Mouse (Mus musculus) stomach, embryonic 16.5 days (tissue): ENCODE measurements around the gene Cyb561. TPM values are rescaled to one million over a fixed set of nuclear protein-coding genes. Genes with fewer than 3 reads are reported as not detected.

Experiments
- ATAC-seq: fragments of 200-750 bp; cut with Nextera tagmentation; 2 replicates; pipeline ENCODE4 v1.8.0; 2017; ENCODE audit warnings: moderate number of reproducible peaks, moderate TSS enrichment; ENCODE audit not compliant: insufficient read depth, low FRiP score
- H3K27ac ChIP-seq: fragments of 300-500 bp; sonication (generic); 2 replicates; pipeline ENCODE4 v1.5.1; 2014; ENCODE audit warnings: low read length
- H3K27me3 ChIP-seq: fragments of 300-500 bp; sonication (generic); 2 replicates; pipeline ENCODE4 v1.6.1; 2014; ENCODE audit warnings: low read length, control low read depth, mixed read lengths; ENCODE audit not compliant: control insufficient read depth, insufficient read depth
- H3K36me3 ChIP-seq: fragments of 300-500 bp; sonication (generic); 2 replicates; pipeline ENCODE4 v1.6.1; 2014; ENCODE audit warnings: low read length; ENCODE audit not compliant: control insufficient read depth, insufficient read depth
- H3K4me1 ChIP-seq: fragments of 300-500 bp; sonication (generic); 2 replicates; pipeline ENCODE4 v1.6.1; 2014; ENCODE audit warnings: low read length, control low read depth, mixed read lengths; ENCODE audit not compliant: control insufficient read depth, insufficient read depth
- H3K4me2 ChIP-seq: fragments of 300-500 bp; sonication (generic); 2 replicates; pipeline ENCODE4 v1.6.1; 2014; ENCODE audit warnings: low read depth, low read length, mixed read lengths
- H3K4me3 ChIP-seq: fragments of 300-500 bp; sonication (generic); replicated peaks from 2 replicates; pipeline ENCODE4 v1.5.1; 2014; ENCODE audit warnings: mild to moderate bottlenecking, low read length
- H3K9ac ChIP-seq: fragments of 300-500 bp; sonication (generic); 2 replicates; pipeline ENCODE4 v1.6.1; 2014; ENCODE audit warnings: low read length
- H3K9me3 ChIP-seq: fragments of 300-500 bp; sonication (generic); replicated peaks from 2 replicates; pipeline ENCODE4 v1.6.1; 2016; ENCODE audit warnings: low read length, control low read depth; ENCODE audit not compliant: control insufficient read depth
- WGBS: fragments of 180-500 bp; shearing (Covaris S2); extraction: QIAGEN DNeasy Blood & Tissue Kit; methylation state at CpG from one replicate; pipeline ENCODE4 v1.1.7; 2014; 5-methylcytosine and 5-hydroxymethylcytosine counted together
- polyA plus RNA-seq: library from polyadenylated mRNA; unstranded; fragments of >200 nt; fragmentation: Nextera tagmentation; extraction: Ambion mirVana; gene quantifications from 2 replicates; pipeline ENCODE4 v1.2.1, GENCODE M21; 2015

Gene Cyb561
- polyA plus RNA-seq, 1 experiment from 2014 or later, result 45.6 TPM

DNA sequence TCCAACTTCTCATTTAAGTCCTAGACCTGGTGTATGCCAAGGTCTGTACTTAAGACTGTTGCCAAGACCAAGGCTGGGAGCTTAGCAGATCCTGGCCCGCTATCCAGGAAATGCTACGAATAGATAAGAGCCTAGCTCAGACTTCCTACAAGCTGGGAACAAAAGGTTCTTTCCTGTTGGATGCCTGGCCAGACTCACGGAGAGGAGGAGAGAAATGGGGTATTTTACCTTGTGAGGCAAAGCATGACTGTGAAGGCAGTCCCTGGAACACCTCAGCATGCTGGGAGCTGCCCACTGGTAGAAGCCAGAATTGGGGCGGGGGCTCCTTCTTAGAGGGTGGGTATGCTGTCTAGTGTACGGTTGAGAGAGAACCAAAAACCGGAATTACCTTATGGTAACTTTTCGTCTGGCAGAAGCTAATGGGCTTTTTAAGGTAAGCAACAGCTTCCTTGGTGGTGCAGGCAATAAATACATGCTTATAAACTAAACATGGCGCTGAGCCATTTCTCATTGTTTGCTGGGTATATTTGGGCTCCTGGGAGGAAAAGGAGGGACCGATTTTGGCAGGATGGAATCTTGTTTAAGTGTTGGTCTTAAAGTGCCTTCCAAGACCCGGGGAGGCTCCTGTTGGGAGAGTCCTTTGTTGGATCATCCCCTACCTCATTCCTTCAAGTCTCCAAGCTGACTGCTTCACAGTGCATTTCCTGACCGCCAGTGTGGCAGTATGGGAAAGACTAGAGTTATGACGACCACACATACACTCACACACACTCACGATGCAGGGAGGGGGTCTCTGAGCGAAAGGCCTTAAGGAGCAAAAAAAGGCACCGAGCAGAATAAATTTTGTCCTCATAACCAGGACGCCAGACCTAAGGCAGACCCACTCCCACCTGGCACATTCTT, 8.1 kb downstream of the Cyb561 start:
- ATAC-seq, result 0 out of 2 replicates have a peak, but pooled peaks have one; percentile 18
- H3K4me3 ChIP-seq, result peak overlapping the region; percentile 65
- H3K36me3 ChIP-seq, result no peaks in the 10 kb centered on the region
- peaks cover 18% of the 10 kb centered on the region for H3K4me1 ChIP-seq
- H3K9ac ChIP-seq, result peak overlapping the region; percentile 52; the same call in 1 of the 2 replicates
- H3K4me2 ChIP-seq, result peak overlapping the region; percentile 89
- H3K9me3 ChIP-seq, result no peaks in the 10 kb centered on the region
- no peaks in the 10 kb centered on the region; the same call in 1 of the 2 replicates for H3K27me3 ChIP-seq
- 62% methylated on average over 16 of the region's 16 CpGs for WGBS
- peak overlapping the region; percentile 92 for H3K27ac ChIP-seq

- Histone ChIP-seq H3K4me2 (peak overlapping the region; percentile 89), H3K4me1 (peaks cover 18% of the 10 kb centered on the region), H3K27me3 (no peaks in the 10 kb centered on the region; the same call in 1 of the 2 replicates), H3K9ac (peak overlapping the region; percentile 80), H3K36me3 (no peaks in the 10 kb centered on the region), H3K9me3 (no peaks in the 10 kb centered on the region), H3K4me3 (peak overlapping the region; percentile 65), H3K27ac (peak overlapping the region; percentile 92)
- under 1% methylated on average over 59 of the region's 59 CpGs for WGBS
- ATAC-seq, result peak; percentile 65
These were observed 9.0 kb downstream of the Cyb561 start for GRCm38 (mm10) chr11:105944126-105944621.

GRCm38 (mm10) chr11:105943133-105944102, 9.7 kb downstream of the Cyb561 start:
- Histone ChIP-seq H3K4me3 (peak overlapping the region; percentile 65), H3K9me3 (no peaks in the 10 kb centered on the region), H3K36me3 (no peaks in the 10 kb centered on the region), H3K9ac (peak overlapping the region; percentile 80), H3K4me1 (peaks cover 18% of the 10 kb centered on the region), H3K27ac (peak overlapping the region; percentile 92), H3K4me2 (peak overlapping the region; percentile 89), H3K27me3 (no peaks in the 10 kb centered on the region; the same call in 1 of the 2 replicates)
- 6% methylated on average over 46 of the region's 47 CpGs for WGBS
- ATAC-seq, result peak; percentile 65; the same call in 1 of the 2 replicates

DNA sequence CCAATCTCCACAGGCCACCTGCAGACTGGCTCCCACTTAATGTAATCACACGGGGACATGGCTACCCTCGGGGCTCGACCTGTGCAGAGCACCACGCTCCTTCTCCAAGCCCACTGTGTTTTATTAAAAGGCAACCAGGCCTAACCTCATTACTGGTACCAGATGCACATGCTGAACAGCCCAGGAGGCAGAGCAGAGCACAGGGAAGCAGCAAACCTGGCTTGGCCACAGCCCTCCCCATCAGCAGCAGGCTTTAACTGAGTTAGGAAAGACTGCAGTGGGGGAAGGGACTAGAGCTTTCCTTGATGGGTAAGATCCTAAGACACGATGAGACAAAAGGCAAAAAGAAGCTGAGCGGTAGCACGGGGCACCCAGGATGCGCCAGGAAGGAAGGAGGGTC, 11.2 kb downstream of the Cyb561 start:
- H3K4me2 ChIP-seq, result no peak overlapping the region
- no peak for ATAC-seq
- no peaks in the 10 kb centered on the region; the same call in 1 of the 2 replicates for H3K27me3 ChIP-seq
- no peak overlapping the region for H3K27ac ChIP-seq
- no peaks in the 10 kb centered on the region for H3K9me3 ChIP-seq
- H3K9ac ChIP-seq, result no peak overlapping the region
- H3K4me3 ChIP-seq, result no peak overlapping the region
- H3K4me1 ChIP-seq, result peaks cover 14% of the 10 kb centered on the region
- no peaks in the 10 kb centered on the region for H3K36me3 ChIP-seq
- 70% methylated on average over 8 of the region's 8 CpGs for WGBS

GRCm38 (mm10) chr11:105938771-105939170, 14.4 kb downstream of the Cyb561 start:
- no peaks in the 10 kb centered on the region for H3K9me3 ChIP-seq
- no peak overlapping the region for H3K4me3 ChIP-seq
- 0 out of 2 replicates have a peak, but pooled peaks cover 8% of the 10 kb centered on the region for H3K4me1 ChIP-seq
- 58% methylated on average over 9 of the region's 9 CpGs for WGBS
- no peak for ATAC-seq
- H3K27ac ChIP-seq, result no peak overlapping the region
- no peaks in the 10 kb centered on the region for H3K36me3 ChIP-seq
- H3K9ac ChIP-seq, result no peak overlapping the region
- no peaks in the 10 kb centered on the region for H3K27me3 ChIP-seq
- no peak overlapping the region for H3K4me2 ChIP-seq

DNA sequence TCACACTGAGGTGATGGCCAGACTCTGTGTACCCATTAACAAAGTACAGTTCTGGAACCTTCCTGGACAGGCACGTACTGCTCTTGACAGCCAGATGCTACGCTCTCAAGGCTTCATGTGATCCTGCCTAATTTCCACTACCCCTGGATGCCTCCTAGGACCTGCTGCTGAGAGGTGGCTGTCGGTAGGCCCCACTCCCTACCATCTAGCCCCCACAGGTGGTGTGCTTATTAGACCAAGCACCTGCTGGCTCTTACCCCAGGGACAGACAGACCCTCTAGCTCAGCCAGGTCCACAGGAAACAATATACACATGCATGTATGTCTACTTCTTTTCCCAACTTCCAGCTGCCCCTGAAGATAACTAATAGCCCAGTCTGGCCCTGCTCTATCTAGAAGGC, 16.2 kb downstream of the Cyb561 start:
- no peaks in the 10 kb centered on the region for H3K36me3 ChIP-seq
- ATAC-seq, result no peak
- no peak overlapping the region for H3K27ac ChIP-seq
- no peak overlapping the region for H3K9ac ChIP-seq
- WGBS, result 87% methylated on average over 3 of the region's 3 CpGs
- H3K27me3 ChIP-seq, result no peaks in the 10 kb centered on the region
- H3K4me2 ChIP-seq, result no peak overlapping the region
- H3K4me3 ChIP-seq, result no peak overlapping the region
- H3K9me3 ChIP-seq, result no peaks in the 10 kb centered on the region
- H3K4me1 ChIP-seq, result 0 out of 2 replicates have a peak, but pooled peaks cover 9% of the 10 kb centered on the region

DNA sequence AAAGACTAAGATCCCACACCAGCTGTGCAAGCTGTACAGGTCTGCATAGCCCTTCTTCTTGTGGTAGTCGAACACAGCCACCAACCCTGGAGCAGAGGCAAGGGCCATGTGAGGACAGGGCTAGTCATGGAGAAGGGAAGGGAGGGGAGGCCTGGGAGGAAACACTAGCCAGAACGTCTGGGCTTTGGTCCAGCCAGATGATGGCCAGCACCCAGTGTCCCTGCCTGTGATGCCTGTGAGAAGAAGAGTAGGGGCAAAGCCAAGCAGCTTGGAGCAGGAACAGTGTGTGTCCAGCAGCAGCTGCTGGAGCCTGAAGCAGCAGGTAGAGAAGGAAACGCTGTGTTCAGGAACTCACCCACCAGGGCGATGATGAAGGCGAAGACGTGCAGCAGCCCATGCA, 16.9 kb downstream of the Cyb561 start:
- 0 out of 2 replicates have a peak, but pooled peaks cover 9% of the 10 kb centered on the region for H3K4me1 ChIP-seq
- WGBS, result 85% methylated on average over 6 of the region's 6 CpGs
- H3K36me3 ChIP-seq, result no peaks in the 10 kb centered on the region
- no peak overlapping the region for H3K9ac ChIP-seq
- no peaks in the 10 kb centered on the region for H3K9me3 ChIP-seq
- H3K27me3 ChIP-seq, result no peaks in the 10 kb centered on the region
- no peak for ATAC-seq
- H3K27ac ChIP-seq, result no peak overlapping the region
- no peak overlapping the region for H3K4me3 ChIP-seq
- no peak overlapping the region for H3K4me2 ChIP-seq

DNA sequence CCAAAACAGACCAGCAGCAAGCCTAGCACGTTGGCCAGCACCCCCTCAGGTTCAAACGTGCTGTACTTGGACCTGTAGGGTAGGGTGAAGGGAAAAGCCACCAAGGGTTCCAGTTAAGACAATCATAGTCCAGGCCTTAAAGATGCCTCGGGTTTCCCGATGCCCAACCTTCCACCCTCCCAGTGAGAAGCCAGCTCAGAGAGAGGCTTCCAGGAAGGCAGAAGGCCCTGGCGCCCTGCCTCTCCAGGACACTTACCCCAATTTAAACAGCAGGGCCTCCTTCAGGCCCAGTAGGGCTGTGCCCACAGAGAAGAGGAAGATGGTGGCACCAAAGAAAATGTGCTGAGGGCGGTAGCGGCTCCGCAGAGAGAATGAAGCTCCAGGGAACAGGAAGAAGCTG, 17.6 kb downstream of the Cyb561 start:
- ATAC-seq, result no peak
- no peaks in the 10 kb centered on the region for H3K9me3 ChIP-seq
- H3K27ac ChIP-seq, result no peak overlapping the region
- H3K4me2 ChIP-seq, result no peak overlapping the region
- H3K4me3 ChIP-seq, result no peak overlapping the region
- H3K9ac ChIP-seq, result no peak overlapping the region
- WGBS, result 91% methylated on average over 8 of the region's 8 CpGs
- no peaks in the 10 kb centered on the region for H3K36me3 ChIP-seq
- H3K4me1 ChIP-seq, result 0 out of 2 replicates have a peak, but pooled peaks cover 9% of the 10 kb centered on the region
- no peaks in the 10 kb centered on the region for H3K27me3 ChIP-seq
